Mouse (Mus musculus) stomach, postnatal 0 days (tissue): Measurements from ENCODE around the gene Fam107b.

Experiments used
- CTCF ChIP-seq: IDR thresholded peaks from 2 replicates; pipeline ENCODE4 v1.5.1; 2016; ENCODE audit warnings: antibody characterized with exemption, low read depth, mild to moderate bottlenecking, moderate library complexity
- EP300 ChIP-seq: optimal IDR thresholded peaks from 2 replicates; pipeline ENCODE3; 2016; ENCODE audit warnings: antibody characterized with exemption

- TF ChIP-seq CTCF (no peak), EP300 (no peak)
Measured at GRCm38 (mm10) chr2:3636771-3637170, 66.5 kb downstream of the Fam107b start.
